Mouse (Mus musculus) liver, embryonic 12.5 days (tissue): ENCODE measurements around the gene 1700020L24Rik. TPM values are rescaled to one million over a fixed set of nuclear protein-coding genes. Genes with fewer than 3 reads are reported as not detected.

Source experiments
- polyA plus RNA-seq: library from polyadenylated mRNA; unstranded; fragments of >200 nt; fragmentation: Nextera tagmentation; extraction: Ambion mirVana; gene quantifications from 2 replicates; pipeline ENCODE4 v1.2.1, GENCODE M21; 2016

1700020L24Rik gene
- polyA plus RNA-seq, 1 experiment from 2014 or later: 0.70 TPM

Other genes with a start within 250 kb of the 1700020L24Rik start
- gene Slfn3, start 246.3 kb upstream of the 1700020L24Rik start, polyA plus RNA-seq: 0.97 and 1.3 TPM in 2 replicates
- gene Slfn14, start 151.0 kb upstream of the 1700020L24Rik start, polyA plus RNA-seq: 14.5 and 15.6 TPM in 2 replicates
- 32.8 and 33.4 TPM in 2 replicates for gene Ap2b1, start 138.7 kb upstream of the 1700020L24Rik start, polyA plus RNA-seq
- gene Pex12, start 135.1 kb upstream of the 1700020L24Rik start, polyA plus RNA-seq: 8.2 and 8.3 TPM in 2 replicates
- 0.57 and 0.99 TPM in 2 replicates for gene Rasl10b, start 28.5 kb upstream of the 1700020L24Rik start, polyA plus RNA-seq
- gene Gas2l2, start 8.2 kb upstream of the 1700020L24Rik start, polyA plus RNA-seq: not detected in 2 replicates
- gene Mmp28, start 25.4 kb downstream of the 1700020L24Rik start, polyA plus RNA-seq: 0.24 and 0.31 TPM in 2 replicates
- gene Taf15, start 35.4 kb downstream of the 1700020L24Rik start, polyA plus RNA-seq: 5.7 and 6.1 TPM in 2 replicates
- not detected in 2 replicates for gene Heatr9, start 84.5 kb downstream of the 1700020L24Rik start, polyA plus RNA-seq
- 0.33 TPM in 1 of 2 replicates, not detected in the other for gene Ccl5, start 92.8 kb downstream of the 1700020L24Rik start, polyA plus RNA-seq
- gene Ccl9, start 141.0 kb downstream of the 1700020L24Rik start, polyA plus RNA-seq: 9.7 and 11.9 TPM in 2 replicates
- gene Ccl6, start 155.4 kb downstream of the 1700020L24Rik start, polyA plus RNA-seq: 8.0 and 8.8 TPM in 2 replicates
- gene Rpl9-ps1, start 207.9 kb downstream of the 1700020L24Rik start, polyA plus RNA-seq: not detected in 2 replicates
- gene Ccl3, start 211.7 kb downstream of the 1700020L24Rik start, polyA plus RNA-seq: 1.6 and 2.0 TPM in 2 replicates
- 0.85 and 0.99 TPM in 2 replicates for gene Ccl4, start 224.9 kb downstream of the 1700020L24Rik start, polyA plus RNA-seq